Mouse (Mus musculus): Measurements from ENCODE around the gene Ubr4. TPM values are rescaled to one million over a fixed set of nuclear protein-coding genes. Genes with fewer than 3 reads are reported as not detected.
A peak's percentile ranks its signal among the peaks of the same experiment; 100 is the strongest.
"Not testable (repeated sequence)": the region's sequence is repeated elsewhere in the genome, so short reads cannot be mapped to it uniquely, and the experiment has no call there.

Gene Ubr4
- total RNA-seq, 2 experiments from 2014 or later = 93.4 to 104 TPM

DNA sequence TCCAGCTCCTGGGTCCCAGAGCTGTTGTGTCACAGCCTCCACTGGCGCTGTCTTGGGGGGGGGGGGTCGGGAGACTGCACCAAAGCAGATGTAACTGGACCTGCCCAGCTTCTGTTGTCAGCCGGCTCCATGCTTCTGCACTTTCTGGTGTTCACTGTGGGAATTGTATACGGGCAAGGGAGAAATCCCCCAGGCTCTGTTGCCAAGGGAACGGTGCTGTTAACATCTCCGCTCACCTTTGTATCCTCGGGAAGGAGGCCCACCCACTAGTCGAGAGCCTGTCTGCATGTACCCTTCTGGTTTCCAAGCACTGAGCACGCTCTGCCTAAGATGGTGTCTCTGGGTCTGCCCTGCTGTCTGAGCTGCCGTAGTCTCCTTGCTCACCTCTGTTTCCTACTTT lies 134.7 kb downstream of the Ubr4 start:
- no peak for DNase-seq

DNA sequence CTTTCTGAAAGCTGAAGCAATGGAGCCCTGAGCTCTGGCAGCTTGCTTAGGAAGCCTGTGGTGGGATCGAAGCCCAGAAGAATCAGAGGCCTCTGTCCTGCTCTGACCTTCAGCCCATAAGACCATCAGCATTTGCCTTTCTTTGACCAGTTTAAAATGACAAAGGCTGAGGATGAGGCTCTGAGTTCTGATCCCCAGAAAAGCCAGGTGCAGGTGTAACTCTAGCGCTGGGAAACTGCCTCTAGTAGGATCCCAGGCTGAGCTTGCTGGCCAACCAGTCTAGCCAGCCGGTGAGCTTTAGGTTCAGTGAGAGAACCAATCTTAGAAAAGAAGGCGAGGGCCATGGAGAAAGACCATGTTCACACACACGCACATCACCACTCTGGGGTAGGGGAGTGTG lies 135.9 kb downstream of the Ubr4 start:
- DNase-seq = no peak

DNA sequence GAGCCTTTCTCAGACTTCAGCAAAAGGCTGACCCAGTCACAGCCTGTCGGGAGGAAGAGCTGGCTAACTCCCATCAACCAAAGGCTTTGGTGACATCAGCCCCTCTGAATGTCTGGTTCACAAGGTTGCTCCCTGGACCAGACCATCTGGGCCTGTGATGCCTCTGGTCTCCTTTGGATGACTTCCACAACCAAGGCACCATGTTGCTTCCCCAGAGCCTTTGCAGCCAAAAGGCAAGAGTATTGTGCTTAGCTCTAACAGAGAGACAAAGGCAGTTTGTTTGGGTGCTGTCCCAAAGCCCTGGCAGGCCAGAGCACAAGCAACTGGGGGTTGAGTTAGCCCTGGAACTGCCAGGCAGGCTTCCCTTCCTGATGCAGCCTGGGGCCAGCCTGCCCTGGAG lies 137.5 kb downstream of the Ubr4 start:
- DNase-seq = peak; percentile 21 to 37

DNA sequence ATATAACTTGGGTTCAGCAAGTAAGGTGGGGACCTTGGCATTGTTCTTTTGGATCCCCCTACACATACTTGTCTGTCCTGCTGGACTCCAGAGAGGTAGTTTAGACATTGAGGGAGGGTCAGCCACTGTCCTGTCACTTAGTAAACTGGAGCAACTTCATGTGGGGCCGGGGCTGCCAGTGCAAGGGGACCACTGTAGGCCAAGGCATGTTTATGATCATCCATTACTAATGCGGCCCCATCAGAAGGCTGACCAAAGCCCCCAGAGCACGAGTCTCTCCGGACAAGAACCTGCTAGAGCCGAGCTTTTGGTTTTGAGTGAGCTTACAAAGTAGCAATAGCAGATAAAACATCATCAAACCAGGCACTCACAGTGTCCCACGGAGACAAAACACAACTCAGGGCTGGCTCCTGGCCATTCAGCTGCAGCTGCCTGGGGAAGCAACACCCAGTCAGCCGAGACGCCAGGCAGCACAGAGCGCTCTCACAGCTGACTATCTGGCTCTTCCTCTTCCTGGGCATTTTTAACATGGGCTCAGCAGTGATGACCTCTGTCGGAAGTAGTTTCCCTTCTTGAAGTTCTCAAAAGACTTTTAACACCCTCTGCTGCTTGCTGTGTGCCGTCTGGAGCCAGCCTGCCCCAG lies 138.1 kb downstream of the Ubr4 start:
- peak; percentile 76 to 84 for DNase-seq

DNA sequence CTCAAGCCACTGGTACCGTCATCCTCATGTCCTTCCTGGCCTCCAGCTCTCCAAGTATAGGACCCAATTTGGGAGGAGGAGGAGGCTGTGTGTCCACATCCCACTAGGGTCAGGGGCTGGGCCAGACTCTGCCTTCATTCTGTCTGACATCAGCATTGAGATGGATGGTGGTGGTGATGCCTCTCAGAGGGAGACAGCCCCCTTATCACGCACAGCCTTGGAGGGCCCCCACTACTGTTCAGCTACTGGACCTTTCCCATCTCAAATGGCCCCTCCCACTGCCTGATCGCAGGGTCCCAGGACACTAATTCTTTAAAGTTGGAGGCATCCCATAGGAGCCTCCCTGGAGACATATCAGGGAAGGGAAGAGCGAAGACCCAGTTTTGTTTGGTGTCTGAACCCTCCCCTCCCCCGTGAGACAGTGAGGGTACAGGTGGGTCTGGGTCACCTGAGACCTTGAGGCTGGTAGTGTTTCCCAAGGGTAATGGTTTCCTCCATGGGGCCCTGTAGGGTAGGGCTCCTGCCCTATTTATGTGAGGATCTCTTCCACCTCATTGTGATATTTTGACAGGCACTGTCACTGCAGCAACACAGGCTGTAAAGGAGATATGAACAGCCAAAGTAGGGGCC lies 139.2 kb downstream of the Ubr4 start:
- DNase-seq = no peak

DNA sequence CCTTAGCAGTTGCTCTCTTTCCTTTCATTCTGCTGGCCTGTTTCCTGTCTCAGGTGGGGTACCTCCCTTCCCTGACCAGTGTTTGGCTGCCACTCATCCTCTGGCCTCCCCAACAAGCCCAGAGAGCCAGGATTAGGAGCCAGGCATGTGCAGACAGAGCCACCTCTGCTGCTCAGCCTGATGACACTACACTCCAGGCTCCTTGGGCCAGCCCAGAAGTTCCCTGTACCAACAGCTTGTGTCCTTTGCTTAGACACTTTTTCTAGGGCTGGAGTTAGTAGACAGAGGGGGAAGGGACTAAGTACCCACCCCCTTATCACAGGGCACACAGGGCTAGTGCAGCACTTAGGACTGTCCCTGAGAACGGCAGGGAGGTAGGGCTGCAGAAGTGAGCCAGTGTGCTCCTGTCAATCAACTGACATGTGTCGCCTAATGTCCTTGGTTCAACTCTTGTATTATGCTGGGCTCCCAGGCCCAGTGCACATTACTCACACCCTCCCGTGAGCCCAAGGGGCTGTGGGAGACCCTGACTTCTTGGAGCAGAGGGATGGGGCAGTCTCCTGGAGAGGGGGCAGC lies 139.9 kb downstream of the Ubr4 start:
- DNase-seq = no peak

DNA sequence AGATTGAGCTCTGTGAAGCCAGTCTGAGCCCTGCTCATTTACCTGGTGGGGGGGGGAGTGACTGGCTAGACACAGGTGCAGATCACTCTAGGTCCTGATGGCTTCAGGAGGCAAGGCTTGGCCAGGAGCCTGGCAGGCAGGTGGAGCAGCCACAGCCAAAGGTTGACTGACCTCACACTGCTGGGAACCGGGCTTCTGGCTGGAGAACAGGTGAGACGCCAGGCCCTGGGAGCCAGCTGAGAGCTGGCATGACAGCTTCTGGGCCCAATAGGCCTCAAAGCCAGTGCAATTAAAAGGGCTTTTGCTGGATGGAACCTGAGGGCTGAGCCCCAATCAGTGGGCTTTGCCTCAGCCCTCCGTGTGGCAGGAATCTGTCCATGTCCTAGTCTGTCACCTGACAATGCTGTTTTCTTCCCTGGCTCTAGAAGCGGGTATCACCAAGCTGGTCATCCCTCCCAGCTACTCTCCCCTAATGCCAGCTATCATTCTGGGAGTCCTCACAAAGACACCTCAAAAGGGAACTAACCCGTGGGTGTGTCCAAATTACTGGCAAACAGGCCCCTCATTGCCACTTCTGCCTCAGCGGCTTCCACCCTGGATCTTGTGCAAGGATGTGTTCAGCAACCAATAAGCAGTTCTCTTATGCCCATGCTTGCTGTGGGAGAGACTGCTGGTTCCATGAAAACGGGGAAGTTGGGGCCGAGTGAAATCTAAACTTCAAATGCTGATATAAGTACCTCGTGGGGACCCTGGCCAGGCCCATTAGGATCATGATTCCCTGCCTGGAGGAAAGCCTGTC lies 141.0 kb downstream of the Ubr4 start:
- DNase-seq = peak; percentile 30 to 75

DNA sequence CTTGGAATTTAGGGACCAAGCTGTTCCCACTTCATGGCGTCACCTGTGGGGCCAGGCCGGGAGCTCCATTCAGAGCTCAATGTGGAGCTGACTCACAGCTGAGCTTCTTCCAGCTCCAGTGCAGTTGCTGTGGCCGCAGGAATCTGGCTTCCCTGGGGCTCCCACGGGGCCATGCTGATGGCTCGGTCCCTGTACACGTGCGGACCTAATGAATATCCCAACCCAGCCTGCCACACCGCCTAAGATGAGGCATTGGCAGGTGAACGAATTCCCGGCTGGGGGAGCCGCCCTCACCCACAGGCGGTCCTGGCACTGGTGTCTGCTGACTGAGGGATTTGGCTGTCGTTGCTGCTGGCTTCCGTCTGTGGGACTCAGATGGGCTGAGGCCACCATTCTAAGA lies 148.4 kb downstream of the Ubr4 start:
- DNase-seq = peak; percentile 30 to 51

DNA sequence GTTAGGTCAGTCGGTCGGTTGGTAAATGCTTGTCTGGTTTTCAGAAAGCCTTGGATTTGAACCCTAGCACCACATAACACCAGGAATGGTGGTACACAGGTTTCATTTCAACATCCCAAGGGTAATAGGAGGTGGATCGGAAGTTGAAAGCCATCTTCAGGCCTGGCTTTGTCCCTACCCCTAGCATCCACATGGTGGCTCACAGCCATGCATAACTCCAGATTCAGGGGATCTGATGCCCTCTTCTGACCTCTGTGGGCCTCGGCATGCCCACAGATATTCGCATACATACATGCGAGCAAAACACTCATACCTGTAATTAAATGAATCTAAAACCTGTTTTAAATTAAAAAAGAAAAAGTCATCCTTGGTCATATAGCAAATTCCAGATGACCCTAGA lies 149.3 kb downstream of the Ubr4 start:
- no peak for DNase-seq

DNA sequence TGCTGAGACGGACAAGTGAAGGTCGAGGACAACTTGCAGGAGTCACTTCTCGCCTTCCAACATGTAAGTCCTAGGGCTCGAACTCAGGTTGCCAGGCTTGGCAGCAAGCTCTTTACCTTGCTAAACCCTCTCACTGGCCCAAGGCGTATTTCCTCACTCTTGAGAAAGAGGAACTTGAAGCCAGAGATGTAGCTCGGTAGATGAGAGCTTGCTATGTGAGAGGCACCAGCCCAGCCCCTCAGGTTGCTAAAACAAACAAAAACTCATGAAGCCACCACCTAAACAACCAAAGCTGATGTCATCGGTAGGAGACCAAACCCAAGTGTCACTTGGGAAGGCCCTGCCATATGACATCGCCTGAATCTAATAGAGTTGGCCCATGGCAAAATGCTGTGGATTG lies 151.5 kb downstream of the Ubr4 start:
- DNase-seq = no peak

DNA sequence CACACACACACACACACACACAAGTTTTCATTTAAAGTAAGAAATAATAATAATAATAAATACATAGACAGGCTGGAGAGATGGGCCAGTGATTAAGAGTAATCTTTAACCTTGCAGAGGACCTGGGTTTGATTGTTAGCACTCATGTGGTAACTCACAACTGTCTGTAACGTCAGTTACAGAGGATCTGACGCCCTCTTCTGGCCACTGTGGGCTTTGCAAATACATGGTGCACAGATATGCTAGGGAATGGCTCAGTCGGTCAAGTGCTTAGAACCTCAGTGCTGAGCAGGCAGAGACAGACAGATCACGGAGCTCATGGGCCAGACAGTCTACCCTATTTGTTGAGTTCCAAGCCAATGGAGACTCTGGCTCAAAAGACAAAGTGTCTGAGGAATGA lies 153.3 kb downstream of the Ubr4 start:
- no peak for DNase-seq

DNA sequence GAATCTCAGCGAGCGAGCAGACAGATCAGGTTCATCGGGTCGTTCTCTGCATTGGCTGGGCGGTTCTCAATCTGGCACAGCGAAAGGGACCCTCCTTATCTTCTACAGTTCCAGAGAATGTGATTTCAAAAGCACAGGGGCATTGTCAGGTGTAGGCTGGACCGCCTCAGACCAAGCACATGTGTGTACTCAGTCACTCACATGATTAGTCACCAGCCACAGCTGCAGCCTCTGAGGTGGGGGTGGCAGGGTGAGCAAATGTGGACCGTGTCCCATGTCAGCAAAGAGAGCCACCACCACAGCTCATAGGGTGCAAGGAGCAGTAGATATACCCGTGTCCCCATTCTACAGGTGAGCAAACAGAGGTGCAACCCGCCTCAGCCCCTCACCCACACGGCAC lies 154.3 kb downstream of the Ubr4 start:
- DNase-seq = no peak

DNA sequence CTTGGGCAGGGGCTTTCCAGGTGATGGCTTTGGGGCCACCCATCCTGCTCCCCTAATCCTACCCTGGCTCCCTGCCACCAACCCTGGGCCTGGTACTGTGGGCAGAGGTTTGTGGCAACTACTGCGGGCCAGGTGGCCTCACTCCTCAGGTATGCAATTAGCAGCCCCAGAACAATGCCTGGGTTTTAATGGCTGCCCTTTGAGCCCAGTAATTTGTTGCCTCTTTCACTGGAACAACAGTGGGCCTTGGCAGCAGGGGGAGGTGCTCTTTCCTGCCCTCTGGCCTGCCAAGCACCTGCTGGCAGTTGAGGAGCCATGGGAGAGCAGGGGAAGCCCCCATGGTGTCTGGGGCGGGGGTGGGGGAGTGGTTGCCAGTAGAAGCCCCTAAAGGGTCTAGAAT lies 156.7 kb downstream of the Ubr4 start:
- DNase-seq = no peak

DNA sequence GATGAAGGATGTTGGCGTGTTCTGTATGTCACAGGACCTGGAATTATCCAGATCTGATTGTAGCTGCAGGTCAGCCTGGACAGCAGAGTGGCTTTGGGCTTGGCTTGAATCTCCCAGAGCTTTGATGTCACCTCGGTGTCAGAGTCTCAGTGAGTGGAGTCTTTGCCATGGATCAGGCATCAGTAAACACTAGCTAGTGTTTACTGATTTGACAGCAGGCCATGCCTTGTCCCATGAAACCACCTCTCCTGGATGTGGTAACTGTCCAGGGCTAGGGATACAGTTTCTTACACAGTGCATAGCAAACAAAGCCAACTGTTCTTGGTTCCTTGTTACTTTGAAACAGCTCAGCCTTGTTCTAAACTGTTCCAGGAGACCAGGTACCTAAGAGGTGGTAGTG lies 159.1 kb downstream of the Ubr4 start:
- no peak for DNase-seq

DNA sequence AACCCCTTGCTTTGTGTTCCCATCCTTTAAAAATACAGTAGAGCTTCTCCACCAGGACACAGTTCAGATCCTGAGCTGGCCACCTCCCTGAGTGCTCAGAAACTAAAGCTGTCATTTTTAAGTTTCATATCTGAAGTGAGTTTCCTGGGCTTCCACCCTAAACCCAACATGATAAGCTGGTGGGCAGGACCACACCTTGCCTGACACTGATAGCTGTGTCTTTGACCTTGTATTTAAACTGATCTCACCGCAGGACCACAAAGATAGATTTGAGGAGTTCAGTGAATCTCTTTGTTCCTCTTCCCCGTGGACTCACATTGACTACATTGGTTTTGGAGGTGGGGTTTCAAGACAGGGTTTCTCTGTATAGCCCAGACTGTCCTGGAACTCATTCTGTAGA lies 160.6 kb downstream of the Ubr4 start:
- DNase-seq = no peak

DNA sequence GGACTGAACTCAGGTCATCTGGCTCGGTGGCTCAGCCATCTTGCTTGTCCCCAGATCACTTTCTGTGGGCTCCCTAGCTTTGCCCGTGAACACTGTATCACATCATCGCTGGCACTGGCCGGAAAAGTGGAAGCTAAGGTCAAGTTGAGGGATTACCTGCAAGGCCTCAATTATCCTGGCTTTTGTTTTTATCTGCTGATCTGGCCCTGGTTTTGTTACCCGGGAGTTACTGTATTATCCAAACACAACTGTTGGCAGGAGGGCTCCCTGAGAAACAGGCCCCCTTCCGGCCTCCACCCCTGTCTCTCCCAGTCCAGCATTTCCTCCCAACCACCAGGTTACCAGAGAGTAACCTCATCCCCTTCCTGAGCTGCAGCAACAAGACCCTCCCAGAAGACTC lies 166.8 kb downstream of the Ubr4 start:
- no peak for DNase-seq

DNA sequence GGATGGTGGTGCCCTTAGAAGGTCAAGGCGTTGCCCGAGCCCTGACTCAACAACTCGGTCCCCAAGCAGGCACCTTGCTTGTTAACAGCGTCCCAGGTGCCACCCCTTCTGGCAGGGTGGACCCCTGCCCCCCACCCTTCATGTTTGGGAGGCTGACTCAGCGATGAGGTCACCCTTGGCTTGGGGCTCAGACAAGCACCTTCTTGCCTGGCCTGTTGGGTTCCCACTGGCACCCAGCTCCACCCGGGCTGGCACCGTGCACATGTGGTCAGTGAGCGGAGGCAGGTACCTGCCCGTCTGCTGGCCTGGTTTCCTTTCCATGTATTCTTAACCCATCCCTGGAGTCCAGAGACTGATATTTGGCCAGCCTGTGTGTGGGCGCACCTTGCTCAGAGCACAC lies 169.5 kb downstream of the Ubr4 start:
- no peak for DNase-seq

DNA sequence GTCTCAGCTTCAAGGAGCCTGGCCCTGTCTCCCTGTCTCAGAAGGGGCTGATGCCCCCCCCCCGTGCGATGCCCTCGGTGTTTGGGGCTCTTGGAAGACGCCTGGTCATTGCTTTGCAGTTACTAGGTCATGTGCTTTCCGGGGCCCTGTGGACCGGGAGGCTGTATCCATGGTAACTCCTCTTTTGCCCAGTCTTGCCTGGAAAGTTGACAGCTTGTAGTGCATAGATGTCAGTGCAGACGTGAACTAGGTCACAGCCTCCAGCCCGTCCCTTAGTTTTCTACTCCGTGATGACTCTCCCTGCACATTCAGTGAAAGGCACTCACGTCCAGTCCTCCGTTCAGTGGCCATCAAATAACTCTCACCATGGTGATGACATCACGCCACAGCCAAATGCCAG lies 174.1 kb downstream of the Ubr4 start:
- DNase-seq = no peak

DNA sequence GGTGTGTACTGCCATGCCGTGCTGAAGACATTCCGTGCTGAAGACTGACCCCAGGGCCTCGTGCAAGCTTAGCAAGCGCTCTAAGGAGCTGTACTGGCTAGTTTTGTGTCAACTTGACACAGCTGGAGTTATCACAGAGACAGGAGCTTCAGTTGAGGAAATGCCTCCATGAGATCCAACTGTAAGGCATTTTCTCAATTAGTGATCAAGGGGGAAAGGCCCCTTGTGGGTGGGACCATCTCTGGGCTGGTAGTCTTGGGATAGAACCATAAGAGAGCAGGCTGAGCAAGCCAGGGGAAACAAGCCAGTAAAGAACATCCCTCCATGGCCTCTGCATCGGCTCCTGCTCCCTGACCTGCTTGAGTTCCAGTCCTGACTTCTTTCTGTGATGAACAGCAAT lies 177.8 kb downstream of the Ubr4 start, which contains the start of gene Iffo2:
Iffo2 (plus strand) TSS at position 301 of the 400 bp plus-strand sequence.
- DNase-seq = not testable (repeated sequence)

DNA sequence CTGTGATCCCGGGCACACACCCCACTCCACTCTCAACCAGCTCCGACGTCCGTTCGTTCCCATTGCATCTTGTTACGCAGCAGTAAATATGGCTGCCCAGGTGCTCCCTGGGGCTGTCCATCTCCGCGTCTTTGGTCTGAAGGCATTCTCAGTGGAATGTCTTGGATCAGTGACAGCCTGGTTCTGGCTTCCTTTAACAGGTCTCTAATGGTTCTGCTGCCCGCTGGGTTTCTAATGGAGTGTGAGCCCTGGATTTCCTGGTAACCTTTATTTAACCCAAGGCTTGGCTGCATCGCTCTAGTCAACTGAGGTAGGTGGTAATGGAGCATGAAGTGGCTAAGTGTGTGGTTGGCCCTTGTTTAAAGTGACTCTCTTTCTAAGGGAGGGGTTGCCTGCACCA lies 179.7 kb downstream of the Ubr4 start:
- no peak for DNase-seq

DNA sequence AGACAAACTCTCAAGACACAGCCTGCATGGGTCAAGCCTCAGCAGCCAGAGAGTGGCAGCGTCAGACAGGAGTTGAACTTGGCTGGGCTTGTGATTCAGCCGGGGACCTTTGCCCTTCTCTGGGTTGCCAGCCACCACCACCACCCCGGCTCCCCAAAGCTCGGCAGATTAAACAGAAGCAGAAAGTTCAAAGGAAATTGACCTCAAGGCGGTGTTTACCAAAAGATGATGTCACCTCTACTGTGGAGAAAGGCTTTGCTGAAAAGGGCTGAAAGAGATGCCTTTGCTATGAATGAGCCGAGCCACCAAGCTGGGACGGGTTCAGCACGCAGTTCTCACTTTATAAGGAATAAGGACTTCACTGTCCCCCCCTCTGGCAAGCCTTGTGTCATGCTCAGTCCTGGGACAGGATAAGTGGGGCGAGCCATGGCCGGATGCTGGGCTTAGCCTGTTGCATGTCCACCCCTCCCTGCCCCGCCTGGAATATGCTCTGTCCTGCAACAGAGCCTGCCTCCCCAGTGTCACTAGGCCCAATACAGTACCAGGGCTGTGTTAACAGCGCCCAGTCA lies 182.8 kb downstream of the Ubr4 start:
- peak; percentile 64 to 66 for DNase-seq

DNA sequence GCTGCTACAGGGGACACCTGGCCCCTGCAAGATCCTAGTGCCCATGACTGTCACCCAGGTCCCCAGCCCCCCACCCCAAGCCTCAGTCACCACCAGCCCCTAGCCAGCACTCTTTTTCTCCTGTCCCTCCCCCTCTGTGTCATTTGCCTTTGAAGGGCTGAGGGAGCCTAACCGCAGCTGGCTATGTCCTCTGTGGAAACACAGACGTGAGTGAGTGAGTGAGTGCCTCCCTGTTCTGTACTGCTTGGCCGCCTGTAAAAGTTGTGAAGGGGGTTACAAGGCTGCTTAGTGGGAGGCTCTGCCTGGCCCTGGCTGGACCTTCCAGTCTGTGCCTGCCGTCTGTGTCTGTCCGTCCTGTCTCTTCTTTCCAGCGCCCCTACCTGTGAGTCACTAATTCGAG lies 183.3 kb downstream of the Ubr4 start:
- no peak for DNase-seq

DNA sequence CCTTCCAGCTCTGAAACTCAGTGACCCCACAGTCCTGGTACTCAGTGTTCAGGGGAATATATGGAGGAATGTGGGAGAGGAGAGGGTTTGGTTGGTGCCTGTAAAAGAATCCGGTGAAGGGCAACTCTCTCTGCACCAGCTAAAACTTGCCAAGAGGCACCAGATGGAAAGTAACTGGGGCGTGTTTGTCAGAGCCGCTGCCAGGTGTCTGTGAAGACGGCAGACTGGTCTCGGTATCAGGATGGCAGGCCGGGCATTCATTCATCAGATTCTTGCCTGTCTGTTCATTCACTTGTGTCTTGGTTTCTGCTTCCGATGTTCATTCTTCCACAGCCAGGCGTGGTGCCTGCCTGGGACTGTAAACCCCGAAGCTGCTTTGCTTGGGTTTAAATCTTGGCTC lies 184.3 kb downstream of the Ubr4 start:
- DNase-seq = no peak

All from heart, adult 18-20 months (tissue).